Mouse (Mus musculus) embryonic facial prominence, embryonic 14.5 days (tissue): ENCODE results near the gene Myo10. TPM values are rescaled to one million over a fixed set of nuclear protein-coding genes. Genes with fewer than 3 reads are reported as not detected.

ENCODE experiments used
- ATAC-seq: fragments of 200-750 bp; cut with Nextera tagmentation; 2 replicates; pipeline ENCODE4 v1.8.0; 2017; ENCODE audit warnings: low read depth, moderate number of reproducible peaks, moderate TSS enrichment
- DNase-seq: peaks from one replicate; pipeline ENCODE4 v3.0.0-alpha.2; 2015; ENCODE audit warnings: low spot score
- H3K27ac ChIP-seq: fragments of 300-500 bp; sonication (generic); replicated peaks from 2 replicates; pipeline ENCODE4 v1.5.1; 2014; ENCODE audit warnings: low read depth, mild to moderate bottlenecking, low read length, moderate library complexity
- H3K27me3 ChIP-seq: fragments of 300-500 bp; sonication (generic); replicated peaks from 2 replicates; pipeline ENCODE4 v1.6.1; 2014; ENCODE audit warnings: low read length; ENCODE audit not compliant: control insufficient read depth, insufficient read depth
- H3K36me3 ChIP-seq: fragments of 300-500 bp; sonication (generic); 2 replicates; pipeline ENCODE4 v1.6.1; 2014; ENCODE audit warnings: low read length, mixed read lengths; ENCODE audit not compliant: control insufficient read depth, insufficient read depth
- H3K4me1 ChIP-seq: fragments of 300-500 bp; sonication (generic); 2 replicates; pipeline ENCODE4 v1.6.1; 2014; ENCODE audit warnings: antibody characterized with exemption, low read length; ENCODE audit not compliant: control insufficient read depth, insufficient read depth
- H3K4me2 ChIP-seq: fragments of 300-500 bp; sonication (generic); 2 replicates; pipeline ENCODE4 v1.6.1; 2014; ENCODE audit warnings: low read depth, mild to moderate bottlenecking, low read length, moderate library complexity, mixed read lengths
- H3K4me3 ChIP-seq: fragments of 300-500 bp; sonication (generic); 2 replicates; pipeline ENCODE4 v1.5.1; 2014; ENCODE audit warnings: low read depth, mild to moderate bottlenecking, low read length
- H3K9ac ChIP-seq: fragments of 300-500 bp; sonication (generic); 2 replicates; pipeline ENCODE4 v1.6.1; 2014; ENCODE audit warnings: low read depth, mild to moderate bottlenecking, low read length, moderate library complexity, mixed read lengths
- H3K9me3 ChIP-seq: fragments of 300-500 bp; sonication (generic); 2 replicates; pipeline ENCODE4 v1.6.1; 2016; ENCODE audit warnings: low read length; ENCODE audit not compliant: control insufficient read depth
- WGBS: fragments of 180-500 bp; shearing (Covaris S2); extraction: QIAGEN DNeasy Blood & Tissue Kit; methylation state at CpG from one replicate; pipeline ENCODE4 v1.1.7; 2014; 5-methylcytosine and 5-hydroxymethylcytosine counted together
- polyA plus RNA-seq: library from polyadenylated mRNA; unstranded; fragments of >200 nt; fragmentation: Nextera tagmentation; extraction: Ambion mirVana; gene quantifications from 2 replicates; pipeline ENCODE4 v1.2.1, GENCODE M21; 2014

Myo10 gene
- 35.0 and 41.8 TPM in 2 replicates for polyA plus RNA-seq

GRCm38 (mm10) chr15:25622200-25622866 lies at the start of gene Myo10:
Gene Myo10 (plus strand): TSS chr15:25622525.
- DNase-seq (peak; percentile 100), ATAC-seq (peak; percentile 94)
- WGBS = under 1% methylated on average over 43 of the region's 53 CpGs
- Histone ChIP-seq H3K4me2 (peak within 1 kb of the TSS; percentile 70), H3K27me3 (no peaks in the 10 kb centered on the region), H3K27ac (peak within 1 kb of the TSS; percentile 89), H3K36me3 (no peaks in the 10 kb centered on the region), H3K4me1 (peaks cover 26% of the 10 kb centered on the region), H3K9ac (peak within 1 kb of the TSS; percentile 82), H3K9me3 (no peaks in the 10 kb centered on the region), H3K4me3 (peak within 1 kb of the TSS; percentile 76)

DNA sequence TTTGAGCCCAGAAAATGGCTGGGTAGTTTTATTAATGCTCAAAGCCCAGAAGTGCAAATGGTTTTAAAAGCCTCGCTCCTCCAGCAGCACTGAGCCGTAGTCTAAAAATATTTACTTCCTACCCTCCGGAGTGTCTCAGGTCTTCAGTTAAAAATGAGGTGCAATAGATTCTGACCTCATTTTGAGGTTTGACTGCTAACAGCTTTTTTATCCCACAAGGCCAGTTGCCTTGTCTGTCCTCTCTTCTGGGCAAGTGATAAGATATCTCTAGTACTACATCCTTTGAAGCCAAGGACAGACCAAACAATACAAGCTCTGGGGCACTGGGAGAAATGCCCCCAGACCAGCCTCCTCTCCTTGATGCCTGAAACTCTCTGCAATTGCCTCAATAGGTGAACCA lies 49.2 kb upstream of the Myo10 start:
- H3K4me2 ChIP-seq = no peak overlapping the region
- no peaks in the 10 kb centered on the region for H3K27me3 ChIP-seq
- ATAC-seq (no peak), DNase-seq (no peak)
- no peak overlapping the region for H3K4me3 ChIP-seq
- H3K9me3 ChIP-seq = no peaks in the 10 kb centered on the region
- WGBS = 63% methylated on average over 3 of the region's 3 CpGs
- no peak overlapping the region for H3K27ac ChIP-seq
- H3K4me1 ChIP-seq = no peaks in the 10 kb centered on the region
- no peak overlapping the region for H3K9ac ChIP-seq
- H3K36me3 ChIP-seq = no peaks in the 10 kb centered on the region

DNA sequence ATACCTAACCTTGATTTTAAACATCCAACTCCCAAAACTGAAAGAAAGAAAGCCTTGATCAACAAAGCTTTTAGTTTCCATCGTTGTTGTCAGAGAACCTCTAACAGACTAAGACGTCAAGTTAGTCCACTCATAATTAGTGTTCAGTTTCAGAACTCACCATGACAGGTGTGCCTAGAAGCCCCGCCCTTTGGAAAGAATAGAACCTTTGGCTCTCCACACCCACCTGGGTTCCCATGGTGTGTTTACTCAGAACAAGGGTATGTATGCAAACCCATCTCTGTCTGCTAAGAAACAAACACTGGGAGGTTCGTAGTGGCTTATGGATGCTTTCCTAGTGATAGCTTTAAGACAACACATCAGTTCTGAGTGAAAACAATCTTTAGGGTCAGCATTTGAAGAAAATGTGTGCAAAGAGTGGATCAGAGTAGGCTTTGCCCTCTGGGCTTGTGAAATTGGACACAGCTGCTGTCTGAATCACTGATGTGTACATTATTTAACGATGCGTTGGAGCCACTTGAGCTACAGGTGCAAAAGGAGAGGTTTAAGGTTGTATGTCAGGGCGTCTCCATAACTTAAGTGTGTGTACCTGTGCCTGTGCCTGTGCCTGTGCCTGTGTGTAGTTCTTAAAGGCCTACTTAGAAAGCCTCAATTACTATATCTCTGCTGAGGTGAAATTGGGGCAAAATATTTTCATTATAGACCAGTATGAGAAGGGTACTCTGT lies 48.3 kb upstream of the Myo10 start:
- DNase-seq (no peak), ATAC-seq (0 out of 2 replicates have a peak, but pooled peaks have one; percentile 60)
- H3K4me1 ChIP-seq = no peaks in the 10 kb centered on the region
- H3K9ac ChIP-seq = no peak overlapping the region
- 63% methylated on average over 7 of the region's 7 CpGs for WGBS
- no peaks in the 10 kb centered on the region for H3K27me3 ChIP-seq
- H3K4me2 ChIP-seq = no peak overlapping the region
- H3K36me3 ChIP-seq = no peaks in the 10 kb centered on the region
- H3K4me3 ChIP-seq = no peak overlapping the region
- H3K9me3 ChIP-seq = no peaks in the 10 kb centered on the region
- no peak overlapping the region for H3K27ac ChIP-seq

- Histone ChIP-seq H3K4me2 (no peak overlapping the region), H3K9me3 (no peaks in the 10 kb centered on the region), H3K4me3 (no peak overlapping the region), H3K4me1 (0 out of 2 replicates have a peak, but pooled peaks cover 3% of the 10 kb centered on the region), H3K27ac (no peak overlapping the region), H3K36me3 (no peaks in the 10 kb centered on the region), H3K9ac (no peak overlapping the region), H3K27me3 (no peaks in the 10 kb centered on the region)
- DNase-seq (no peak), ATAC-seq (no peak)
- WGBS = 75% methylated on average over 8 of the region's 8 CpGs
Observed at GRCm38 (mm10) chr15:25577327-25578051, 44.8 kb upstream of the Myo10 start.

DNA sequence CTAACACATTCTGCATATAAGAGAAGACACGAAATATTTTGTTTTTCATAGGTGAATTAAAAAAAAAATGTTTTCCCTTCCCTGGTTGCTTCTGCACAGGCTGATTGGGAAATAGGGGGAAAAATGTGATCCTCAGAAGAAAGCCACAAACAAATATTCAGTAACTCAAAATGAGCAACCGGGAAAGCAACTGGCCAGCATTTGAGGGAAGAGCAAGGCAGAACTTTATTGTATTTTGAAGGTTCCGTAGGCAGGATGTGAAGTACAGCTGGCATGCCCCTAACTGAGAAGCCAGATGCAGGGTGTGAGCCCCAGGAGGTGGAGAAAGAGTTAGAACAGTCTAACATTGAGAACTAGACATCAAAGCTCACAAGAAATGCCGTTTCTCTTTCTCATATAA lies 44.0 kb upstream of the Myo10 start:
- ATAC-seq (no peak), DNase-seq (no peak)
- Histone ChIP-seq H3K27ac (no peak overlapping the region), H3K9ac (no peak overlapping the region), H3K27me3 (no peaks in the 10 kb centered on the region), H3K4me1 (0 out of 2 replicates have a peak, but pooled peaks cover 3% of the 10 kb centered on the region), H3K4me3 (no peak overlapping the region), H3K4me2 (no peak overlapping the region), H3K9me3 (no peaks in the 10 kb centered on the region), H3K36me3 (no peaks in the 10 kb centered on the region)
- 70% methylated on average over 4 of the region's 4 CpGs for WGBS

DNA sequence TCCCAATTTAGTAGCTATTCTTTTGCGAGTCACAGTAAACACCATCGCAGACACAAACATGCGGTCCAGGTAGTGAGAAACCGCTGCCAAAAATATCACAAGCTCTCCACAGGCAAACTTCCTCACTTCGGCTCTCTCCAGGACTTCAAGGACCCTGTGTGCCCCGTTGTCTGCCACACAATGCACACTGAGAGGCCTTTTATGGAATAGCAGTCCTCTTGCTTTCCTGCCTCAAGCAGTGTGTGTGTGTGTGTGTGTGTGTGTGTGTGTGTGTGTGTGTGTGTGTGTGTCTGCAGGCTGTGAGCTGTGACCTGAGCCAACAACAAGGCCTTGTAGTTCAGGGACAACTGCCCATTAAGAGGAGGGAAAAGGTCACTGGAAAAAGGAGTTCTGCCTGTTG lies 41.6 kb upstream of the Myo10 start:
- Histone ChIP-seq H3K4me2 (no peak overlapping the region), H3K27ac (no peak overlapping the region), H3K36me3 (no peaks in the 10 kb centered on the region), H3K4me1 (0 out of 2 replicates have a peak, but pooled peaks cover 3% of the 10 kb centered on the region), H3K4me3 (no peak overlapping the region), H3K9me3 (no peaks in the 10 kb centered on the region), H3K27me3 (no peaks in the 10 kb centered on the region), H3K9ac (no peak overlapping the region)
- WGBS = 46% methylated on average over 6 of the region's 6 CpGs
- ATAC-seq = no peak
- peak; percentile 20 for DNase-seq

- DNase-seq (no peak), ATAC-seq (no peak)
- WGBS = 49% methylated on average over 6 of the region's 6 CpGs
- H3K4me3 ChIP-seq = no peak overlapping the region
- 0 out of 2 replicates have a peak, but pooled peaks cover 3% of the 10 kb centered on the region for H3K4me1 ChIP-seq
- no peak overlapping the region for H3K27ac ChIP-seq
- H3K9me3 ChIP-seq = no peaks in the 10 kb centered on the region
- no peaks in the 10 kb centered on the region for H3K36me3 ChIP-seq
- no peak overlapping the region for H3K9ac ChIP-seq
- no peaks in the 10 kb centered on the region for H3K27me3 ChIP-seq
- H3K4me2 ChIP-seq = no peak overlapping the region
Observed at GRCm38 (mm10) chr15:25582055-25582454, 40.3 kb upstream of the Myo10 start.

- H3K9me3 ChIP-seq = no peaks in the 10 kb centered on the region
- ATAC-seq = no peak
- 90% methylated on average over 8 of the region's 8 CpGs for WGBS
Observed at GRCm38 (mm10) chr15:25583361-25583760, 39.0 kb upstream of the Myo10 start.

More at GRCm38 (mm10) chr15:25583361-25583760, 39.0 kb upstream of the Myo10 start:
- H3K4me1 ChIP-seq = 0 out of 2 replicates have a peak, but pooled peaks cover 3% of the 10 kb centered on the region
- no peaks in the 10 kb centered on the region for H3K27me3 ChIP-seq
- no peak overlapping the region for H3K27ac ChIP-seq
- H3K36me3 ChIP-seq = no peaks in the 10 kb centered on the region
- no peak overlapping the region for H3K4me3 ChIP-seq
- H3K9ac ChIP-seq = no peak overlapping the region
- DNase-seq = no peak
- no peak overlapping the region for H3K4me2 ChIP-seq
